Mouse (Mus musculus) forebrain, embryonic 11.5 days (tissue): ENCODE data around the gene Capn1. TPM values are rescaled to one million over a fixed set of nuclear protein-coding genes. Genes with fewer than 3 reads are reported as not detected.

Experiments
- ATAC-seq: fragments of 200-750 bp; cut with Nextera tagmentation; replicated peaks from 2 replicates; pipeline ENCODE4 v1.8.0; 2017; ENCODE audit warnings: moderate TSS enrichment; ENCODE audit not compliant: low FRiP score
- DNase-seq: peaks from one replicate; pipeline ENCODE4 v3.0.0-alpha.2; 2017; ENCODE audit warnings: low spot score
- H3K27ac ChIP-seq: fragments of 300-500 bp; sonication (generic); 2 replicates; pipeline ENCODE4 v1.5.1; 2014; ENCODE audit warnings: low read depth, low read length
- H3K27me3 ChIP-seq: fragments of 300-500 bp; sonication (generic); 2 replicates; pipeline ENCODE4 v1.6.1; 2014; ENCODE audit warnings: mild to moderate bottlenecking, low read length, mixed read lengths; ENCODE audit not compliant: control insufficient read depth, insufficient read depth
- H3K36me3 ChIP-seq: fragments of 300-500 bp; sonication (generic); 2 replicates; pipeline ENCODE4 v1.6.1; 2014; ENCODE audit warnings: mild to moderate bottlenecking, low read length, moderate library complexity, mixed read lengths; ENCODE audit not compliant: control insufficient read depth, insufficient read depth
- H3K4me1 ChIP-seq: fragments of 300-500 bp; sonication (generic); replicated peaks from 2 replicates; pipeline ENCODE4 v1.6.1; 2014; ENCODE audit warnings: low read length, mixed read lengths; ENCODE audit not compliant: control insufficient read depth, insufficient read depth
- H3K4me2 ChIP-seq: fragments of 300-500 bp; sonication (generic); 2 replicates; pipeline ENCODE4 v1.6.1; 2014; ENCODE audit warnings: low read depth, mild to moderate bottlenecking, low read length, moderate library complexity, mixed read lengths; ENCODE audit not compliant: severe bottlenecking
- H3K4me3 ChIP-seq: fragments of 300-500 bp; sonication (generic); 2 replicates; pipeline ENCODE4 v1.5.1; 2014; ENCODE audit warnings: low read depth, low read length
- H3K9ac ChIP-seq: fragments of 300-500 bp; sonication (generic); 2 replicates; pipeline ENCODE4 v1.6.1; 2014; ENCODE audit warnings: low read length
- H3K9me3 ChIP-seq: fragments of 300-500 bp; sonication (generic); 2 replicates; pipeline ENCODE4 v1.6.1; 2016; ENCODE audit warnings: low read length, mixed read lengths; ENCODE audit not compliant: control insufficient read depth
- WGBS: fragments of 180-500 bp; shearing (Covaris S2); extraction: QIAGEN DNeasy Blood & Tissue Kit; methylation state at CpG from one replicate; pipeline ENCODE4 v1.1.7; 2014; 5-methylcytosine and 5-hydroxymethylcytosine counted together
- polyA plus RNA-seq: library from polyadenylated mRNA; unstranded; fragments of >200 nt; fragmentation: Nextera tagmentation; extraction: Ambion mirVana; gene quantifications from 2 replicates; pipeline ENCODE4 v1.2.1, GENCODE M21; 2014

Capn1 gene
- polyA plus RNA-seq, 1 experiment from 2014 or later, result 3.9 TPM

GRCm38 (mm10) chr19:6057313-6058096 lies 41.8 kb upstream of the Capn1 start, which contains the start of the genes Mrpl49 and Fau:
Mrpl49 (minus strand) TSS chr19:6057785.
Fau (plus strand) TSS chr19:6057844.
- peak within 1 kb of the TSS; percentile 82 for H3K4me3 ChIP-seq
- peaks cover 19% of the 10 kb centered on the region; the same call in 1 of the 2 replicates for H3K36me3 ChIP-seq
- H3K9ac ChIP-seq, result peak within 1 kb of the TSS; percentile 90
- DNase-seq (peak; percentile 100), ATAC-seq (peak; percentile 90)
- H3K27me3 ChIP-seq, result no peaks in the 10 kb centered on the region
- peak within 1 kb of the TSS; percentile 81 for H3K4me2 ChIP-seq
- WGBS, result under 1% methylated on average over 63 of the region's 63 CpGs
- peak within 1 kb of the TSS; percentile 48 for H3K27ac ChIP-seq
- no peaks in the 10 kb centered on the region for H3K9me3 ChIP-seq
- peaks cover 21% of the 10 kb centered on the region for H3K4me1 ChIP-seq

- peak overlapping the region; percentile 90 for H3K9ac ChIP-seq
- no peak for DNase-seq
- no peaks in the 10 kb centered on the region for H3K27me3 ChIP-seq
- peaks cover 14% of the 10 kb centered on the region for H3K4me1 ChIP-seq
- H3K27ac ChIP-seq, result no peak overlapping the region
- no peak for ATAC-seq
- H3K4me3 ChIP-seq, result peak overlapping the region; percentile 82
- H3K4me2 ChIP-seq, result peak overlapping the region; percentile 81
- WGBS, result 57% methylated on average over 4 of the region's 4 CpGs
- H3K36me3 ChIP-seq, result peaks cover 20% of the 10 kb centered on the region; the same call in 1 of the 2 replicates
- H3K9me3 ChIP-seq, result no peaks in the 10 kb centered on the region
Observed at GRCm38 (mm10) chr19:6056696-6057095, 41.0 kb upstream of the Capn1 start.

DNA sequence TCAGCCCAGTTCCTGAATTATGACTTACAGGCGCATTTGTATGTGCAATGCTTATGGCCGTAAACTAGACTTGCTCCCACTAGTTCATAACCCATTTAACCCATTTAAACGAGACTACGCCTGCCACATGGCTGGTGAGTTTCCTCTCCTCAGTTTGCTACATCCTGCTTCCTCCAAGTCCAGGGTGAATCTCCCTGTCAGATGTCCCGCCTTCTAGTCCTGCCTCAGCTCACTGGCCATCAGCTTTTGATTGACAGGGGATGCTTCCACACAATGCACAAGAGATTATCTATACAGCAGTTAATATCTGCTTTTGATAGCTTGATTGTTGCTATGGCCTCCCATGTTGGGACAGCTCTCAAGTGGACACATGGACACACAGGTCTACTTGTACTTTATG lies 38.6 kb upstream of the Capn1 start:
- Histone ChIP-seq H3K4me2 (no peak overlapping the region), H3K9ac (no peak overlapping the region), H3K27me3 (no peaks in the 10 kb centered on the region), H3K4me3 (no peak overlapping the region), H3K4me1 (peaks cover 12% of the 10 kb centered on the region), H3K9me3 (no peaks in the 10 kb centered on the region), H3K27ac (no peak overlapping the region), H3K36me3 (peaks cover 35% of the 10 kb centered on the region)
- no peak for DNase-seq
- no peak for ATAC-seq
- 88% methylated on average over 5 of the region's 5 CpGs for WGBS

DNA sequence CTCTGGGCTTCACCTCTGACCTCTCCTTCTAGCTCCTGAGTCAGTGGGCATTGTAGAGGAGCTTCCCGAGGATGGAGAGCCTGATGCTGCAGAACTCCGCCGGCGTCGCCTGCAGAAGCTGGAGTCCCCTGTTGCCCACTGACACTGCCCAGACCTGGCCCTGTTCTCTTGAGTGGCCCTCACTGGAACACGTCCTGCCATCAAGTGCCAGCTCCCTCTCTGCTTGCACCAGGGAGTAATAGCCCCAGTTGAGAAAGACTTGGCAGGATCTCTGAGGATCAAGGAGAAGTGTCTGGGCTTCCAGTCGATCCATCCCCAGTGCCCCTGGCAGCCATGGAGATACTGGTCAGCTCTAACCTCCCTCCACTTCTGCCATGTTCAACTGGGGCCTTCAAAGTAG lies 36.8 kb upstream of the Capn1 start:
- Histone ChIP-seq H3K36me3 (peaks cover 34% of the 10 kb centered on the region), H3K4me3 (no peak overlapping the region), H3K4me2 (no peak overlapping the region), H3K27me3 (no peaks in the 10 kb centered on the region), H3K27ac (no peak overlapping the region), H3K4me1 (peaks cover 12% of the 10 kb centered on the region), H3K9ac (no peak overlapping the region), H3K9me3 (no peaks in the 10 kb centered on the region)
- WGBS, result 84% methylated on average over 7 of the region's 7 CpGs
- DNase-seq (peak; percentile 43), ATAC-seq (no peak)

- ATAC-seq (no peak), DNase-seq (no peak)
- Histone ChIP-seq H3K9me3 (no peaks in the 10 kb centered on the region), H3K4me2 (no peak overlapping the region), H3K27me3 (no peaks in the 10 kb centered on the region), H3K36me3 (peaks cover 28% of the 10 kb centered on the region), H3K9ac (no peak overlapping the region; the same call in 1 of the 2 replicates), H3K4me3 (no peak overlapping the region), H3K27ac (no peak overlapping the region), H3K4me1 (peaks cover 12% of the 10 kb centered on the region)
- WGBS, result 85% methylated on average over 11 of the region's 11 CpGs
Observed at GRCm38 (mm10) chr19:6048681-6049410, 33.1 kb upstream of the Capn1 start.

GRCm38 (mm10) chr19:6047899-6048166 lies 32.1 kb upstream of the Capn1 start:
- 89% methylated on average over 8 of the region's 8 CpGs for WGBS

DNA sequence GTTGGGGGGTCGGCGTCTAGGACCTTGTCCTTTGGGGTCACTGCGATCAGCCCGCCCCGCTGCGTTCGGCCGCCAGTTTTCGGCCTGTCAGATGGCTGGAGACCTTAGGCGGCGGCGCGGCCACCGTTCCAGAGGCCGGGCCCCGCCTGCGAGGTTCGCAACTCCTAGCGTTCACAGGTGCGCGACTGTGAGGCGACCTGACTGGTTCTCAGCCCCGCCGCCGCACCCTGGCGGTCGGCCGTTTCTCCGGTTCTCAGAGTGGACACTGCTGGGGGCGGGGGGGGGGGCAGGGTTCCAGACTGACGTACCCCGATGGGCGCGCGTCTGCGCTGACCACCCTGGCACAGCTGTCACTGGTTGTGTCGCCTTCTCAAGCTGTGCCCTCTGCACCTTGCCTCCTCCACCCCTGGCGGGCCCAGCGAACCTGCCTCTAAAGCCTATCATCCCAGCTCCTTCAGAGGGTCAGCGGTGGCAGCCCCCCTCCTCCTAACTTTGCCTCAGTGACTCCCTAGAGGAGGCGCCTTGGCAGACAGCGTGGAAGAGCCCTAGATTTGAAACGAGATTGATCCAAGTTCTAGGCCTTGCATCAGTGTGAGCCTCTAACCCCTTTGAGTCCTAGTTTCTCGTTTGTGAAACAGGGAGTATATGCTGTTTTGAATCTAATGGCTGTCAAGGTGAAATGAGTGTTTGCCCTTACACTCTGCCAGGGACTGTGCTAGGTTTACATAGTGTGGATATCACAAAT lies 31.6 kb upstream of the Capn1 start:
- H3K4me2 ChIP-seq, result peak overlapping the region; percentile 95
- DNase-seq (no peak), ATAC-seq (peak; percentile 10)
- H3K9ac ChIP-seq, result peak overlapping the region; percentile 96
- H3K4me1 ChIP-seq, result peaks cover 12% of the 10 kb centered on the region
- 3% methylated on average over 44 of the region's 44 CpGs for WGBS
- peak overlapping the region; percentile 88 for H3K4me3 ChIP-seq
- no peaks in the 10 kb centered on the region for H3K27me3 ChIP-seq
- H3K9me3 ChIP-seq, result no peaks in the 10 kb centered on the region
- H3K36me3 ChIP-seq, result peaks cover 18% of the 10 kb centered on the region
- peak overlapping the region; percentile 98 for H3K27ac ChIP-seq

More at GRCm38 (mm10) chr19:6047899-6048166, 32.1 kb upstream of the Capn1 start:
- Histone ChIP-seq H3K4me2 (peak overlapping the region; percentile 95), H3K9me3 (no peaks in the 10 kb centered on the region), H3K4me3 (peak overlapping the region; percentile 88), H3K27me3 (no peaks in the 10 kb centered on the region), H3K36me3 (peaks cover 21% of the 10 kb centered on the region), H3K9ac (peak overlapping the region; percentile 96), H3K27ac (no peak overlapping the region), H3K4me1 (peaks cover 12% of the 10 kb centered on the region)
- ATAC-seq (no peak), DNase-seq (no peak)

GRCm38 (mm10) chr19:6046294-6047153 lies 30.8 kb upstream of the Capn1 start, which contains the start of gene Syvn1:
Syvn1 (plus strand) TSS chr19:6046576.
- peak; percentile 94 for DNase-seq
- Histone ChIP-seq H3K36me3 (peaks cover 17% of the 10 kb centered on the region), H3K27ac (peak within 1 kb of the TSS; percentile 98), H3K27me3 (no peaks in the 10 kb centered on the region), H3K9ac (peak within 1 kb of the TSS; percentile 96), H3K4me3 (peak within 1 kb of the TSS; percentile 88), H3K4me2 (peak within 1 kb of the TSS; percentile 95), H3K4me1 (peaks cover 12% of the 10 kb centered on the region), H3K9me3 (no peaks in the 10 kb centered on the region)
- whole genome bisulfite sequencing, result under 1% methylated on average over 65 of the region's 65 CpGs
- ATAC-seq, result peak; percentile 92
